Mouse (Mus musculus) regulatory T cell (primary cell): ENCODE results near the gene Olfr6.
"Not testable (repeated sequence)": the region's sequence is repeated elsewhere in the genome, so short reads cannot be mapped to it uniquely, and the experiment has no call there.

Source experiments
- in situ Hi-C: fragments of 300-600 bp; cut with MboI, MseI; formaldehyde crosslinking; loops from one replicate; pipeline ENCODE4 v1.15.1; 2025; ENCODE audit warnings: high pct_unique_total_duplicates

Olfr6 gene

DNA sequence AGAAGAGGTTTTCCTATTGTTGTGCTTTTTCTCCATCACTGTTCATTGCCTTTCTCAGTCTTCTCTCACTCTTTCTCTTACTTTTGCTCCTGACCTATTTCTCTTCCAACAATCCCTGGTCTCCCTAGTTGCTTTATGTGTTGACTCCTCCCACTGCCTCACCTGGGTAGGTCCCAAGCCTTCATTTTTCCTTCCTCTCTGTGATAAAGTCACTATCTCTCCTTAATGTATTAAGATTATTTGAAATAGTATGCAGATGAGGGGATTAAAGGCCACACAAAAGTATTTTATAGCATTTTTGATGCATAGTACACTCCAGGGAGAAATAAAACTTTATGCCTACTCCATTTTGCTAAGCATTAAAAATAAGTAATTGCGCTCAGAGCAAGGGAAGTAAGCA, at the start of gene Olfr6:
Gene Olfr6, minus strand, starts transcription at position 101 of the 400 bp plus-strand sequence.
- in situ Hi-C loops, result no loop called here

DNA sequence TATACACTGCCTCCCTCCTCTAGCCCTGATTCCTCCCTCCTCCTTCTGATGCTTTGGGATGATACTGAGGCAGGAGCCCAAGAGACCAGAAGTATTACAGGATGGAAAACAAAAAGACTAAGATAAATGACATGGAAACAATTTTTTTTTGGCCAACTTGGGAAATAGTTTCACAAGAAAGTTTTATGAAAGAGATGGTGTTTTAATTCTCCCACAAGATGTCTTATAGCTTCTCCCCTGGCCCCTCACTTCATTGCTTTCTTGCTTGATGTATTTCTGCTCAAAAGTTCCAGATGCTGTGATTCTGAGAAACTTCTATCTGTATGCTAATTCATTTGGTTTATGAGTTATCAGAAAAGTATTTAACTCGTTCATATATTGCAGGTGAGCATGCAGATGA, 42.2 kb upstream of the Olfr6 start, which contains the start of gene Olfr2:
Gene Olfr2, minus strand, starts transcription at position 101 of the 400 bp plus-strand sequence.
- in situ Hi-C loops, result no loop called here

DNA sequence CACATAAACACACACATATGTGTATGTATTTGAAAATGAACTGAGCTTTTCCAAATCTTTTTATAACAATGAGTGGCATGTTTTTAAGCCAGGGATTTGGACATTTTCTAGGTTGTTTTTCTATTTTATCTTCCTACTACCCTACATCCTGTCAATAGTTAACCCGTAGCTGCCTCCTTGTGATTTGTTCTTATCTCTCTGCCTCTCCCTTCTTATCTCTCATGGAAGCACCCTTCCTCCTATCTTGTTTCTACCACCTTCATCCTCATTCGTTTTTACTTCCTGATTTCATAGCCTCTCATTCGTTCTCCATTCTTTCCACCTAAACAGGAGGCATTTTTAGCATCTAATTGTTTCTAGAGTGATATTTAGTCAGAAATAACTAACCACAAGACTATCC, 40.4 kb upstream of the Olfr6 start:
- in situ Hi-C loops, result no loop called here

DNA sequence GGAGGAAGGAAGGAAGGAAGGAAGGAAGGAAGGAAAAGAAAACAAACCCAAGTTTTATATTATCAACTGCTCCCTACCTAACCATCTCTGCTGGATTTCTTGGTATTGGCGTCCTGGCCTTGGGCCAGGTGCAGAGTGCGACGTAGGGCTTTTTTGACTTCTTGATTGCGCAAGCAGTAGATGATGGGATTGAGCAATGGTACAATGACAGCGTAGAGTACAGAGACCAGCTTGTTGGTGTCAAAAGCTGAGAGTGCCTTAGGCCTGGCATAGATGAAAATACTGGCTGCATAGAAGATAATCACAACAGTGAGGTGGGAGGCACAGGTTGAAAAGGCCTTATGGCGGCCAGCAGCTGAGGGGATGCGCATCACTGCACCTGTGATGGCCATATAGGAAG, 37.1 kb upstream of the Olfr6 start:
- in situ Hi-C loops, result no loop called here

DNA sequence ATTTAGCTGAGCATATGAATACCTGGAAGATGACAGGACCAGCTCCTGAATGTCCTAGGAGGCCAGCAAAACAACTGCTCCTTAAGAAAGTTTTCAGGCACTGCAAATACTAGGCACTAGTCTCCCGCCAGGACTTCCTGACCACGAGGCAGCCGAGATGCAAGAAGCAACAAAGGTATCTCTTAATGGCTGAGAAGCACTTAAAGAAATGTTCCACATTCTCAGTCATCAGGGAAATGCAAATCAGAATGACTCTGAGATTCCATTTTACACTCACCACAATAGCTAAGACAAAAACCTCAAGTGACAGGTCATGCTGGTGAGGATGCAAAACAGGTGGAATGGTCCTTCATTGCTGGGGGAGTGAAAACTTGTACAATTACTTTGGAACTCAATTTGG, 21.5 kb upstream of the Olfr6 start:
- in situ Hi-C loops, result no loop called here

DNA sequence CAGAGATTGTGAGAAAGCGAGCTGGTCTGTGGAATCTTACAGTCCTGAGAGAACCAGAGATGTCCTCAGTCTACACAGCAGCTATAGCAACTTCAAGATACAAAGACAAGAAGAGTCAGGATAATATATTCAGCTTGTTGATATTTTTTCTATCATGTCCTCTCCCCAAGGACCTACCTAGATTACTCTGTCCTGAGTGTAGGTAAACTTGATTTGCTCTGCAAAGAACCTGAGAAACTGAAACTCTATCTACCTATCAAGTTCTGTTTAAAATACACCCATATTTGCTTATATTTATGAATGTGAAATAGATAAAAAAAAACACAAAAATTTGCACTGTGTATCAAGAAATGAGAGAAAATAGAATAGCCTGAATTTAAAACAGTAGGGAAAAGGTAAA, 11.6 kb upstream of the Olfr6 start, which contains the start of gene Olfr711:
Gene Olfr711, minus strand, starts transcription at position 101 of the 400 bp plus-strand sequence.
- in situ Hi-C loops, result no loop called here

DNA sequence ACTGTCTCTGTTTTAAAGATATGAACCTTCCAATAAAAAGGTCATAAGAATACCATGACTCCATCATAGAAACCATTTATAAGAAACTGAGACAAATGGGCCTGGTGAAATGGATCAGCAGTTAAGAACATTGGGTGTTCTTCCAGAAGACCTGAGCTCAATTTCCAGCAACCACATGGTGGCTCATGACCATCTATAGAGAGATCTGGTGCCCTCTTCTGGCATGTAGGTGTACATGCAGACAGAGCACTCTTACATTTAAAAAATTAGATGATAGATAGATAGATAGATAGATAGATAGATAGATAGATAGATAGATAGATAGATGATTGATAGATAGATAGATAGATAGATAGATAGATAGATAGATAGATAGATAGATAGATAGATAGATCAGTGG, 3.8 kb upstream of the Olfr6 start:
- in situ Hi-C loops, result not testable (repeated sequence)

DNA sequence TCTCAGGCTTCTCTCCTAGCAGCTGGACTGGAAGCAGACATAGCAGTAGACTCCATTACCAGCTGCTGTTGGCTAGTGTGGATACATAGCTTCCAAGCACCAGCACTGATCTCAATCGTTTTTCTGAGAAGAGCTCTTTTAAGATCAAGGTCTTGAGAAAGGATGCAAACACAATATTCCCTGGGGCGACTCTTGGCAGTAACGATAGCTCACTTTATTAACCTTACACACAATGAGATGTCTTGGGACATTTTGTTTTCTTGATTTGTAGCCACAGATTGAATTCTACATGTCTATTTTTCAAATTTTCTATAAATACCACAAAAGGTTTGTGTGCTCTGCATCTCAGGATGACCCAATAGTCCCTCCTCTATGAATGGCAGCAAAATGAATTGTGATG, 15.5 kb downstream of the Olfr6 start, which contains the start of gene Olfr710:
Gene Olfr710, minus strand, starts transcription at position 101 of the 400 bp plus-strand sequence.
- in situ Hi-C loops, result no loop called here

DNA sequence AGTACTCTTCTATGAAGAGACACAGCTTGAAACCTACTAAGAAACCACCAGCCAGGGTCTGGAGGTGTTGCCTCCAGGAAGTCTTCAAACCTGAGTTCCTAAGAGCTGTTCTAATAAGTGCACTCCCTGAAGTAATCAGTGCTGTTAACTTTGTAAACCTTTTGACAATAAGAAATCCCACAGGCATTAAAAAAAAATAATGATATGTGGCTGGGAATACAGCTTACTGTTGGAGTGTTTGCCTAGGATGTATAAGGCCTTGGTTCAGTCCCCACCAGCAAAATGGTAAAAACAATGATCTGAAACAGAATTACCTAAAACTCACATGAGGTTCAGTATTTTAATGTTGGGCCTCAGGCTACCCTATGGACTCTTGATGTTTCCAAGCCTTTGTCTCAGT, 31.6 kb downstream of the Olfr6 start, which contains the start of gene Olfr709-ps1:
Gene Olfr709-ps1, minus strand, starts transcription at position 101 of the 400 bp plus-strand sequence.
- in situ Hi-C loops, result no loop called here

DNA sequence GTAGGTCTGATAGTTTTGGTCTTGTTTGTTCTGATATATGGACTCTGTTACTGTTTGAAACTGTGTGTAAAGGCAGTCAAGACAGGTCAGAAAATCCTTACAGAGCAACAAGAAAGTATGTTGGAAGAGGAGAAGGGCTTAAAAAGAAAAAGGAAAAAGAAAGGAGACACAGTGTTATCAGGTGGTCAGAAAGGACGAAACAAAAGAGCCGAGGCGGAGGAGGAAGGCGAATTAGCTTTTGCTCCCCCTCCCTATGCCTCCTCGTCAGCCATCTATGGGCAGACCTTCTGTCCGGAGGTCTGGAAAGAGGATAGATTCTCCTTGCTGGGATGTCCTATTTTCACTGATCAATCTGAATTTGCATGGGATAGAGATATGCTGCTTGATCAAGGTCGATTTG, 42.8 kb downstream of the Olfr6 start:
- in situ Hi-C loops, result not testable (repeated sequence)

DNA sequence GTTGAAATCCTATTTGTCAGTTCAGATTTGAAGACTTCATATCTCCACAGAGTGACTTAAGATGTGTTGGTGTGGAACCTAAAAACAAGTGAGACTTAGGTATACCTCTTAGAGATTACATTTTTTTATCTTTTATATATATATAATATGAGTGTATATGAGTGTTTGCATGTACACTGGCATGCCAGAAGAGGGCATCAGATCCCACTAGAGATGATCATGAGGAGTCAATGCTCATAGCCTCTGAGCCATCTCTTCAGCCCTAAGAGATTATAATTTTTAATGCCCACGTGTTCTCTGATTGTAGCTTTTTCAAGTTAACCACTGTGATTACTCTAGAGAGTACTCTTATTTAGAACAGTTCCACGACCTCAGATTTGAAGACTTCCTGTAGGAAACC, 56.1 kb downstream of the Olfr6 start, which contains the start of gene Olfr1532-ps1:
Gene Olfr1532-ps1, plus strand, starts transcription at position 326 of the 400 bp plus-strand sequence.
- in situ Hi-C loops, result no loop called here
